Mouse (Mus musculus) CH12.LX (cell line): ENCODE measurements around the gene Aftph. TPM values are rescaled to one million over a fixed set of nuclear protein-coding genes. Genes with fewer than 3 reads are reported as not detected.

Source experiments
- DNase-seq: peaks from one replicate; pipeline ENCODE4 v3.0.0-alpha.2; 2013; ENCODE audit errors: extremely low read depth
- H3K27ac ChIP-seq: 2 replicates; pipeline ENCODE4 v1.5.1; 2012; ENCODE audit warnings: low read depth, mild to moderate bottlenecking, control low read depth, moderate library complexity; ENCODE audit not compliant: insufficient read depth
- H3K27me3 ChIP-seq: replicated peaks from 2 replicates; pipeline ENCODE3; 2012; ENCODE audit warnings: inconsistent platforms
- H3K36me3 ChIP-seq, 2 experiments: replicated peaks in 1 of 2; 2 replicates each; pipeline versions ENCODE3 to v1.6.1; 2012; ENCODE audit warnings: inconsistent platforms in 1 of 2, low read length in 1 of 2, mild to moderate bottlenecking in 1 of 2, mixed read lengths in 1 of 2, moderate library complexity in 1 of 2; ENCODE audit not compliant: control insufficient read depth in 1 of 2, insufficient read depth in 1 of 2
- H3K4me1 ChIP-seq, 2 experiments: 2 replicates each; pipeline ENCODE4 v1.6.1; 2012; ENCODE audit warnings: inconsistent platforms in 1 of 2, moderate library complexity in 1 of 2; ENCODE audit not compliant: insufficient read depth in 2 of 2, control insufficient read depth in 1 of 2
- H3K4me2 ChIP-seq: 2 replicates; pipeline ENCODE4 v1.6.1; 2012; ENCODE audit warnings: low read depth, mild to moderate bottlenecking, control low read depth; ENCODE audit not compliant: poor library complexity, insufficient read depth, severe bottlenecking
- H3K4me3 ChIP-seq, 3 experiments: fragments of 150-350 bp in 1 of 3; sonication (generic) in 1 of 3; replicated peaks in 1 of 3; 2 replicates each; pipeline versions ENCODE3 to v1.5.1; 2011 to 2012; ENCODE audit warnings: low read depth in 2 of 3, low read length in 2 of 3, mild to moderate bottlenecking in 2 of 3, moderate library complexity in 2 of 3, control low read depth in 1 of 3, improper control_type of control experiment in 1 of 3, inconsistent platforms in 1 of 3, mixed read lengths in 1 of 3; ENCODE audit not compliant: poor library complexity in 1 of 3
- H3K79me2 ChIP-seq: replicated peaks from 2 replicates; pipeline ENCODE4 v1.6.1; 2012; ENCODE audit warnings: mild to moderate bottlenecking, moderate library complexity; ENCODE audit not compliant: control insufficient read depth, poor library complexity, insufficient read depth, severe bottlenecking; ENCODE audit errors: extremely low read depth
- H3K9ac ChIP-seq: 2 replicates; pipeline ENCODE4 v1.6.1; 2012; ENCODE audit warnings: low read depth, mild to moderate bottlenecking, control low read depth, moderate library complexity; ENCODE audit not compliant: insufficient read depth
- H3K9me3 ChIP-seq: replicated peaks from 2 replicates; pipeline ENCODE3; 2012; ENCODE audit warnings: low read length, inconsistent platforms, mixed read lengths
- BHLHE40 ChIP-seq: IDR thresholded peaks from 2 replicates; pipeline ENCODE4 v1.6.1; 2011; ENCODE audit warnings: mild to moderate bottlenecking, low read depth, low read length, improper control_type of control experiment
- CHD1 ChIP-seq: IDR thresholded peaks from 2 replicates; pipeline ENCODE4 v1.6.1; 2012; ENCODE audit warnings: low read depth, low read length, improper control_type of control experiment, inconsistent platforms
- CHD2 ChIP-seq: IDR thresholded peaks from 2 replicates; pipeline ENCODE4 v1.6.1; 2011; ENCODE audit warnings: low read length, improper control_type of control experiment
- CTCF ChIP-seq, 2 experiments: IDR thresholded peaks in 1 of 2; conservative IDR thresholded peaks in 1 of 2; 2 replicates each; pipeline ENCODE4 v1.5.1; 2011 to 2012; ENCODE audit warnings: low read depth in 2 of 2, low read length in 2 of 2, improper control_type of control experiment in 1 of 2, inconsistent platforms in 1 of 2, mild to moderate bottlenecking in 1 of 2, moderate library complexity in 1 of 2
- ETS1 ChIP-seq: conservative IDR thresholded peaks from 2 replicates; pipeline ENCODE4 v1.6.1; 2012; ENCODE audit warnings: low read depth, mild to moderate bottlenecking, inconsistent platforms, low read length, improper control_type of control experiment, moderate library complexity
- HCFC1 ChIP-seq: IDR thresholded peaks from 2 replicates; pipeline ENCODE4 v1.6.1; 2012; ENCODE audit warnings: low read depth, mild to moderate bottlenecking, inconsistent platforms, low read length, improper control_type of control experiment
- KAT2A ChIP-seq: IDR thresholded peaks from 2 replicates; pipeline ENCODE4 v1.6.1; 2012; ENCODE audit warnings: low read length, improper control_type of control experiment, inconsistent platforms; ENCODE audit not compliant: insufficient replicate concordance
- MAX ChIP-seq: IDR thresholded peaks from 2 replicates; pipeline ENCODE4 v1.6.1; 2011; ENCODE audit warnings: low read length, improper control_type of control experiment
- MYC ChIP-seq: IDR thresholded peaks from 2 replicates; pipeline ENCODE4 v1.6.1; 2011; ENCODE audit warnings: low read depth, mild to moderate bottlenecking, improper control_type of control experiment, low read length
- NRF1 ChIP-seq: IDR thresholded peaks from 2 replicates; pipeline ENCODE4 v1.6.1; 2014; ENCODE audit warnings: low read depth, mild to moderate bottlenecking, inconsistent platforms, low read length, improper control_type of control experiment, moderate library complexity
- POLR2A ChIP-seq: IDR thresholded peaks from 2 replicates; pipeline ENCODE4 v1.6.1; 2011; ENCODE audit warnings: low read depth, mild to moderate bottlenecking, improper control_type of control experiment, low read length
- RAD21 ChIP-seq: IDR thresholded peaks from 2 replicates; pipeline ENCODE4 v1.6.1; 2011; ENCODE audit warnings: low read depth, mild to moderate bottlenecking, low read length, improper control_type of control experiment, moderate library complexity
- SIN3A ChIP-seq: IDR thresholded peaks from 2 replicates; pipeline ENCODE4 v1.6.1; 2012; ENCODE audit warnings: low read length, improper control_type of control experiment, inconsistent platforms
- SMC3 ChIP-seq: IDR thresholded peaks from 2 replicates; pipeline ENCODE4 v1.6.1; 2011; ENCODE audit warnings: low read depth, low read length, improper control_type of control experiment
- TCF12 ChIP-seq: IDR thresholded peaks from 2 replicates; pipeline ENCODE4 v1.6.1; 2014; ENCODE audit warnings: low read depth, mild to moderate bottlenecking, inconsistent platforms, low read length, improper control_type of control experiment
- USF2 ChIP-seq: conservative IDR thresholded peaks from 2 replicates; pipeline ENCODE4 v1.6.1; 2011; ENCODE audit warnings: low read depth, low read length, improper control_type of control experiment
- ZC3H11A ChIP-seq: IDR thresholded peaks from 2 replicates; pipeline ENCODE4 v1.6.1; 2012; ENCODE audit warnings: low read depth, mild to moderate bottlenecking, inconsistent platforms, low read length, improper control_type of control experiment
- ZKSCAN1 ChIP-seq: IDR thresholded peaks from 2 replicates; pipeline ENCODE4 v1.6.1; 2012; ENCODE audit warnings: low read depth, inconsistent platforms, low read length, improper control_type of control experiment, borderline replicate concordance
- ZMIZ1 ChIP-seq: IDR thresholded peaks from 2 replicates; pipeline ENCODE4 v1.6.1; 2012; ENCODE audit warnings: low read depth, mild to moderate bottlenecking, inconsistent platforms, low read length, improper control_type of control experiment
- dilution Hi-C: fragments of 300-500 bp; cut with MboI; formaldehyde crosslinking; loops from 2 replicates; pipeline ENCODE4 v1.14.3; 2020; ENCODE audit warnings: low sequenced_read_pairs; ENCODE audit not compliant: extremely low pct_unique_long_range_greater_than_20kb, extremely low pct_ligation_motif_present
- in situ Hi-C: fragments of 300-500 bp; cut with MboI; formaldehyde crosslinking; loops from 3 replicates; pipeline ENCODE4 v1.14.3; 2019; ENCODE audit warnings: low sequenced_read_pairs, low pct_ligation_motif_present, low pct_unique_long_range_greater_than_20kb, mixed read lengths
- polyA plus RNA-seq: library from polyadenylated mRNA; unstranded; fragments of >175 nt; gene quantifications from 2 replicates; pipeline ENCODE4 v1.2.1, GENCODE M21; 2012; ENCODE audit warnings: low read depth; ENCODE audit not compliant: insufficient read length
- total RNA-seq, 2 experiments: library from RNA; depleted of rRNA; stranded (reverse); fragments of 300-350 nt in 1 of 2; fragments of >200 nt in 1 of 2; gene quantifications; 2 replicates each; pipeline ENCODE4 v1.2.3; 2012 to 2014

The Aftph gene
- total and polyA plus RNA-seq, 3 experiments: 53.7 to 80.0 (median 53.9) TPM

GRCm38 (mm10) chr11:20637060-20637459, 104.3 kb downstream of the Aftph start:
- H3K4me1 ChIP-seq: peaks cover 9 to 65% of the 10 kb centered on the region in 2 experiments
- peaks cover 0 to 2% of the 10 kb centered on the region in 2 experiments for H3K36me3 ChIP-seq
- H3K9ac ChIP-seq: no peak overlapping the region
- in situ Hi-C loops (loop anchor here (5.0 kb wide), 1 partner anchor 180 kb away; no protein-coding TSS in a partner anchor), dilution Hi-C loops (no loop called here)
- no peak for DNase-seq
- peaks cover 27% of the 10 kb centered on the region for H3K79me2 ChIP-seq
- H3K4me2 ChIP-seq: no peak overlapping the region
- H3K27ac ChIP-seq: no peak overlapping the region
- TF ChIP-seq MAX (no peak), KAT2A (no peak), CHD2 (no peak), ZMIZ1 (no peak), MYC (no peak), ZKSCAN1 (no peak), ZC3H11A (no peak), USF2 (no peak), CTCF (conservative IDR thresholded peaks at IDR 0.05 in 1 of 2, IDR thresholded peaks at IDR 0.05 in 1 of 2; ENCODE audit: low read depth in 2 of 2, low read length in 2 of 2) (no peak), SMC3 (no peak), NRF1 (no peak), CHD1 (no peak), TCF12 (no peak), ETS1 (no peak), POLR2A (no peak), RAD21 (no peak), SIN3A (no peak), HCFC1 (no peak)
- no peak overlapping the region for H3K4me3 ChIP-seq
- no peaks in the 10 kb centered on the region for H3K27me3 ChIP-seq
- H3K9me3 ChIP-seq: no peaks in the 10 kb centered on the region

GRCm38 (mm10) chr11:20636114-20636513, 105.3 kb downstream of the Aftph start:
- dilution Hi-C loops: no loop called here
- peaks cover 9 to 62% of the 10 kb centered on the region in 2 experiments for H3K4me1 ChIP-seq
- H3K27ac ChIP-seq: no peak overlapping the region
- TF ChIP-seq BHLHE40: no peak
- TF ChIP-seq POLR2A: no peak
- TF ChIP-seq, all 38 proteins: peak for 0
- no peak overlapping the region for H3K9ac ChIP-seq
- in situ Hi-C loops: loop anchor here (5.0 kb wide), 1 partner anchor 179 kb away; no protein-coding TSS in a partner anchor
- H3K9me3 ChIP-seq: no peaks in the 10 kb centered on the region
- no peak overlapping the region for H3K4me2 ChIP-seq
- no peak overlapping the region for H3K4me3 ChIP-seq
- peaks cover 23% of the 10 kb centered on the region for H3K79me2 ChIP-seq
- H3K36me3 ChIP-seq: peaks cover 0 to 2% of the 10 kb centered on the region in 2 experiments
- H3K27me3 ChIP-seq: no peaks in the 10 kb centered on the region
- no peak for DNase-seq
